Mouse (Mus musculus) urinary bladder, adult 2 months (tissue): ENCODE results near the gene Shank2. TPM values are rescaled to one million over a fixed set of nuclear protein-coding genes. Genes with fewer than 3 reads are reported as not detected.

Experiments
- DNase-seq: peaks from one replicate; pipeline ENCODE4 v3.0.0; 2022; ENCODE audit warnings: low spot score
- polyA plus RNA-seq: library from polyadenylated mRNA; depleted of rRNA; stranded (reverse); fragments of >200 nt; gene quantifications from 2 replicates; pipeline ENCODE4 v1.2.3, GENCODE M21; 2012

Shank2 gene
- polyA plus RNA-seq, 1 experiment: 5.4 TPM

GRCm38 (mm10) chr7:144160646-144161249, 159.0 kb downstream of the Shank2 start:
- no peak for DNase-seq

GRCm38 (mm10) chr7:144170272-144170671, 168.5 kb downstream of the Shank2 start:
- no peak for DNase-seq

GRCm38 (mm10) chr7:144170686-144171085, 169.0 kb downstream of the Shank2 start:
- DNase-seq: no peak

- DNase-seq: no peak
These were observed 172.1 kb downstream of the Shank2 start for GRCm38 (mm10) chr7:144173869-144174268.

GRCm38 (mm10) chr7:144174329-144174728, 172.6 kb downstream of the Shank2 start:
- DNase-seq: no peak

GRCm38 (mm10) chr7:144175025-144175424, 173.3 kb downstream of the Shank2 start:
- no peak for DNase-seq

- no peak for DNase-seq
These were observed 173.9 kb downstream of the Shank2 start for GRCm38 (mm10) chr7:144175481-144176233.

- no peak for DNase-seq
These were observed 174.6 kb downstream of the Shank2 start for GRCm38 (mm10) chr7:144176234-144176730.

GRCm38 (mm10) chr7:144179436-144179835, 177.7 kb downstream of the Shank2 start:
- DNase-seq: no peak

GRCm38 (mm10) chr7:144180885-144181284, 179.2 kb downstream of the Shank2 start:
- peak; percentile 27 for DNase-seq

- DNase-seq: no peak
These were observed 186.2 kb downstream of the Shank2 start for GRCm38 (mm10) chr7:144187869-144188430.

GRCm38 (mm10) chr7:144189446-144189845, 187.7 kb downstream of the Shank2 start:
- DNase-seq: no peak

- no peak for DNase-seq
These were observed 196.8 kb downstream of the Shank2 start for GRCm38 (mm10) chr7:144198491-144198890.

GRCm38 (mm10) chr7:144202017-144202682, 200.4 kb downstream of the Shank2 start:
- no peak for DNase-seq

GRCm38 (mm10) chr7:144204290-144204689, 202.6 kb downstream of the Shank2 start:
- no peak for DNase-seq

- no peak for DNase-seq
These were observed 203.4 kb downstream of the Shank2 start for GRCm38 (mm10) chr7:144205161-144205560.

GRCm38 (mm10) chr7:144205837-144206236, 204.1 kb downstream of the Shank2 start:
- no peak for DNase-seq

GRCm38 (mm10) chr7:144206254-144206653, 204.5 kb downstream of the Shank2 start:
- DNase-seq: no peak

GRCm38 (mm10) chr7:144207100-144207499, 205.4 kb downstream of the Shank2 start:
- DNase-seq: no peak

GRCm38 (mm10) chr7:144207849-144208248, 206.1 kb downstream of the Shank2 start:
- DNase-seq: no peak

GRCm38 (mm10) chr7:144208628-144209027, 206.9 kb downstream of the Shank2 start:
- DNase-seq: no peak

- no peak for DNase-seq
These were observed 208.8 kb downstream of the Shank2 start for GRCm38 (mm10) chr7:144210526-144210925.
